Mouse (Mus musculus) CD4-positive, CD25-positive, alpha-beta regulatory T cell (primary cell): ENCODE data around the gene Epas1. TPM values are rescaled to one million over a fixed set of nuclear protein-coding genes. Genes with fewer than 3 reads are reported as not detected.

Experiments used
- polyA plus RNA-seq: library from polyadenylated mRNA; unstranded; fragments of 100-300 nt; shearing (Covaris generic); gene quantifications from one replicate; pipeline ENCODE4 v1.2.1, GENCODE M21; 2017

Epas1 gene
- 0.54 TPM for polyA plus RNA-seq

DNA sequence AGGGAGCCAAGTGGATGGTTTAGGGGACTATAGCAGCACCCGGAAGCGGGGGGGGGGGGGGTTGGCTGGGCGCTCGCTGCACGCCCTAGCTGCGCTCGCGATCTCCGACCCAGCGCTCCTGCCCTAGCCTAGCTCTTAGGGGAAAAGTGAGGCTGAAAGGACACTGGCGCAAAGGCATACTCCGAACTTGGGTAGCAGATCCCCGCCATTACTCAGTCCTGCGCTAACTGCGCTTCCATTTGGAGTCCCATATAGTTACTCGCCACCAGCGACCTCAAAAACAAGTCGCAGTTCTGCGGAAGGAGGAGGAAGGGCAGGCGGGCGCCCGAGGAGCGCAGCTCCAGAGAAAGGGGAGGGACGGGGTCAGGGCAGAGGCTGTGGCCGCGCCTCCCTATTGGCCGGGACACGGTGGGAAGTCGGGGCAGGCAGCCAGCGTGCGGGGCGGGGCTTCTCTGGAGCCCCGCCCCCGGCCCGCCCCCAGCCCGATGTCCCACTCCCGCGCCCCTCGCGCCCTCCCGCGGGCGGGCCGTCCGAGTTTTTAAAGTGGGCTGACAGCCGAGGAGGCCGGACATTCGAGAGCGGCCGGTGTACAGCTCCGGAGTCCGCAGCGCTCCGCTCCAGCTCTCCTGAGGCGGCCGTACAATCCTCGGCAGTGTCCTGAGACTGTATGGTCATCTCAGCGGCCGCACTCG lies at the start of gene Epas1:
TSS of gene Epas1 (plus strand) at position 571 of the 692 bp plus-strand sequence.

Other genes with a start within 250 kb of the Epas1 start
- 0.47 TPM for gene Gm10309, start 248.5 kb upstream of the Epas1 start, polyA plus RNA-seq
- gene Tmem247, start 163.6 kb downstream of the Epas1 start, polyA plus RNA-seq: not detected
- not detected for gene Atp6v1e2, start 194.2 kb downstream of the Epas1 start, polyA plus RNA-seq
- gene Rhoq, start 209.4 kb downstream of the Epas1 start, polyA plus RNA-seq: 5.3 TPM